Mouse (Mus musculus) brown adipose tissue, adult 24 weeks (tissue): ENCODE data around the gene Shf. TPM values are rescaled to one million over a fixed set of nuclear protein-coding genes. Genes with fewer than 3 reads are reported as not detected.
"Not testable (repeated sequence)": the region's sequence is repeated elsewhere in the genome, so short reads cannot be mapped to it uniquely, and the experiment has no call there.

Experiments used
- H3K27ac ChIP-seq: fragments of 200-500 bp; replicated peaks from 2 replicates; pipeline ENCODE4 v1.5.1; 2012; ENCODE audit warnings: low read depth, mild to moderate bottlenecking, low read length
- H3K4me1 ChIP-seq: fragments of 200-500 bp; 2 replicates; pipeline ENCODE4 v1.6.1; 2012; ENCODE audit warnings: low read length, mixed read lengths; ENCODE audit not compliant: control insufficient read depth, insufficient read depth, insufficient read length
- H3K4me3 ChIP-seq: fragments of 200-500 bp; 2 replicates; pipeline ENCODE4 v1.5.1; 2012; ENCODE audit warnings: low read depth, mild to moderate bottlenecking, low read length, moderate library complexity; ENCODE audit not compliant: insufficient read depth
- polyA plus RNA-seq: library from polyadenylated mRNA; stranded (reverse); fragments of >200 nt; gene quantifications from 2 replicates; pipeline ENCODE4 v1.2.4, GENCODE M21; 2012; ENCODE audit not compliant: missing spikeins, insufficient read depth, insufficient read length

Shf gene
- polyA plus RNA-seq, result 3.1 and 4.5 TPM in 2 replicates

DNA sequence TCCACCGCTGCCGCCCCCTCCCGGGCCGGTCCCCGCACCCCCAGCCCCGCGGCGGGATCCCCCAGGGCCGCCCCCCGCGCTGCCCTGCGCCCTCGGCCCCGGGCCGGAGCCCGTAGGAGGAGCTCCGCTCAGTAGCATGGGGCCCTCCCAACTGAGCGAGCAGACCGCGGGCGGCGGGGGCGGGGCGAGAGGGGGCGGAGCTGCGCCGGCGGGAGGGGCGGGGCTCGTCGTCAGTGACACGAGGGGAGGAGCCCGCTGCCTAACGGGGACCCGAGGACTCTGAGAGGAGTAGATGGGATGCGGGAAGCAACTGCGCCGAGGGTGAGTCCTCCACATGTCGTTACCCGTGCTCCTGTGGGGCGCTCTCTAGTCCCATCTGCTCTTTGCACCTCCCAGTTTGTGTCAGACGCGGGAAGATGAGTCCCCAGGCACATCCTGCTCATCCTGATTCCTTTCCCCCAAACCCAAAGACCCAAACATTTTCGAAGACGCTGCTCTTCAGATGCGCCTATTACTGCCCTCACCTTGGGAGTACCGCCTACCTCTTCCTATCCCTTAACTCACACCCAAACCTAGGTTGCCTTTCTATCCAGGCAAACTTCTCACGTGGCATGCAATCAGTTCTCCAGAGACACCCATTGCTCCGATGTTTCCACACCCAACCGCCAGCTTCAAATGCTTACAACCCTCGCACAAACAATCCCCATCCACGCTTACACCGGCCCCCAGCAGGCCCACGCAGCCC lies at the start of gene Shf:
Gene Shf (minus strand): TSS at position 168 of the 745 bp plus-strand sequence.
- Histone ChIP-seq H3K27ac (peak within 1 kb of the TSS; percentile 29; the same call in 1 of the 2 replicates), H3K4me1 (peaks cover 5% of the 10 kb centered on the region), H3K4me3 (peak within 1 kb of the TSS; percentile 74)

DNA sequence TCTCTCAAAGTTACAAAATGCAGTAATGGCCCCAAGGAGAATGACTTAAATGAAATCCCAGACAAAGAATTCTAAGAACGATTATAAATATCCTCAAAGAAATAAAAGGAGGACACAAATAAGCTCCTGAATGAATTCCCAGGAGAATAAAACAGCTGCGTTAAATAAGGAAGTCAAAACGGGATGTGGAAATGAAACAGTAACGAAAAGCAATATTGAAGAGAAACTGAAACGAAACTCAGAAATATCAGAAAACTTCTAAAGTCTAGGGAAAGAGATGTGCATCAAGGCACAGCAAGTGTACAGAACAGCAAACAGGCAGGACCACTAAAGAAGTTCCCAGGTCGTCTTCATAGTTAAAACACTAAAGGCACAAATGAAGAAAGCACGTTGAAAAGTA lies 40.0 kb upstream of the Shf start:
- H3K4me3 ChIP-seq, result peak overlapping the region; percentile 46; the same call in 1 of the 2 replicates

DNA sequence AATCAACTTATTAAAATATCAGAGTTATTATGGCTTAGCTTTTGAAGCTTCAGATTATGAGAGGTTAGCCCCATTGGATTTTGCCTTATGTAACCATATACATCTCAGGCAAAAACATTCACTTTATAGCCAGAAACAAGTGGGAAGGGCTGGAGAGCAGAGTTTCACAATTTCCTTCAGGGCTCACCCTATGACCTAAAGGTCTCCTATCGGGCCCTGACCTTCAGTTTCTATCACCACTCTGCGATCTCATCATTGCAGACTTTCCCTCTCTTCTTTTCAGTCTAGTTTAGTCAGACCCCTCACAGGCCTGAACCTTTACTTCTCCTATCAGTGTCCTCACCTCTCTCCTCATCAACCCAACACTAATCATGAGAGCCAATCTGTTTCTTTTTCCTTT lies 38.6 kb upstream of the Shf start:
- Histone ChIP-seq H3K4me1 (no peaks in the 10 kb centered on the region), H3K4me3 (no peak overlapping the region), H3K27ac (no peak overlapping the region)

More for the DNA sequence above, 40.0 kb upstream of the Shf start:
- Histone ChIP-seq H3K27ac (peak overlapping the region; percentile 84), H3K4me1 (no peaks in the 10 kb centered on the region)

DNA sequence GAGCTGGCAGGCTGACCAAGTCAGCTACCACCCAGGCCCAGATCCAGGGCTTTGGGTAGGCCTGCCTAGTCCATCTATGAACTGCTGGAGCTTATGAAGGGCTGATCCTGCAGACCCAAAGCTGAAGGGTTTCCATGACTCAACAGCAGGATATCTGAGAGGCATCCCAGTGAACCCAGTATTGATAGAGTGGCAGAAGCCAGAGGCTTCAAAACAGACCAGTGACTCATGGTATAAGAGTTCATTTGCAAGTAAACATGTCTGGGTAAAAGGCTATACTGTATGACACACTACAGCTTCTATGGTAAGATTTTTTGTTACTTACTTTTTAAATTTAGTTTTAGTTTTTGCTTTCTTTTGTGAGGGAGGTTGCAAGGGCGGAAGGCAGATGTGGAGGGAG lies 27.2 kb upstream of the Shf start:
- no peak overlapping the region for H3K4me3 ChIP-seq
- H3K27ac ChIP-seq, result no peak overlapping the region
- no peaks in the 10 kb centered on the region; the same call in 1 of the 2 replicates for H3K4me1 ChIP-seq

DNA sequence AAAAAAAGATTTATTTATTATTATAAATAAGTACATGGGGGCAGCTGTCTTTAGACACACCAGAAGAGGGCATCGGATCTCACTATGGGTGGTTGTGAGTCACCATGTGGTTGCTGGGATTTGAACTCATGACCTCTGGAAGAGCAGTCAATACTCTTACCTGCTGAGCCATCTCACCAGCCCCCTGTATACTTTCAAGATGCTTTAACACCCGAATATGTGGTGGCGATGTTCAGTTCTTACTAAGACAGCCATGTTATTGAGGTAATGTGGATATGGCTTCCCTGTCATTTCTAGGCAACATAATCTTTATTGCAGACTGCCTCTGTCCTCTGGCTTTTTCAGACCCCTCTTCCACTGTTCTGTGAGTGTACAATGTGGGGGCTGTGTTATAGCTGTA lies 18.2 kb upstream of the Shf start:
- H3K4me1 ChIP-seq, result peaks cover 11% of the 10 kb centered on the region
- not testable (repeated sequence) for H3K27ac ChIP-seq, H3K4me3 ChIP-seq

GRCm38 (mm10) chr2:122385095-122385494 lies 16.1 kb upstream of the Shf start:
- Histone ChIP-seq H3K4me3 (no peak overlapping the region), H3K4me1 (peaks cover 18% of the 10 kb centered on the region), H3K27ac (no peak overlapping the region)

- Histone ChIP-seq H3K27ac (peak overlapping the region; percentile 95), H3K4me1 (peaks cover 16% of the 10 kb centered on the region), H3K4me3 (no peak overlapping the region)
Observed at GRCm38 (mm10) chr2:122382121-122382520, 13.2 kb upstream of the Shf start.

DNA sequence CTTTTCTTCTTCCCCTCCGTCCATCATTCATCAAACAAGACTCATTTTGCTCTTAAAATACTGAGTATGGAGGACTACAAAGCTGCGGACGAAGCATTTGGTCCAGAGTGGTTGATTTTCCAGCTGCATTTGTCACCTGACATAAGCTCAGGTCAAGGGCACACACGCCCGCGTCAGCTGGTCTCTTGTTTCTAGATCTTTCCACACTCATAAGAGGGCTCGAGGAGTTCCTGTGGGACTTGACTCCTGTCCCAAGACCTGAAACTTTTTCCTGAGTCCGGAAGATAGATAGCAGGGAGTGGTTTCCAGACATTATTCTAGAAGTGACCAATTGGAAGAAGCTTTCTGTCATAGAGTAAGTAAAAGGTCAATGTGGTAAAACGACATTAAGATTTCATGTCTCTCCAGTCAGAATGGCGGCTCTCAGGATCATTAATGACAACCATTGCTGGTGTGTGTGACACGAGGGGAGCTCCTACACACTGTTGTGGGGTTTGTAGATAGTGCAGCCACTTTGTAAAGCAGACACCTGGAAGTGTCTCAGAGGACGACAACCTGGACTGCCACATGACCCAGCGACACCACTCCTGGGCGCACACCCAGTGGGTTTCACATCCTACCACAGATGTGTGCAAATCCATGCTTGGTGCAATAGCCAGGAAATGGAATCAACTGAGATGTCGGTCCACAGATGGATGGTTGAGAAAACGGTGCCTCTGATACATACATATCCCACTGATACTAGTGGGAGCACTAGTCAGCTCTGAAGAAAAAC lies 12.6 kb upstream of the Shf start:
- Histone ChIP-seq H3K4me3 (peak overlapping the region; percentile 14; the same call in 1 of the 2 replicates), H3K4me1 (peaks cover 16% of the 10 kb centered on the region), H3K27ac (peak overlapping the region; percentile 98)

GRCm38 (mm10) chr2:122380768-122381311 lies 11.9 kb upstream of the Shf start:
- H3K27ac ChIP-seq, result peak overlapping the region; percentile 98
- peaks cover 16% of the 10 kb centered on the region for H3K4me1 ChIP-seq
- H3K4me3 ChIP-seq, result peak overlapping the region; percentile 55

DNA sequence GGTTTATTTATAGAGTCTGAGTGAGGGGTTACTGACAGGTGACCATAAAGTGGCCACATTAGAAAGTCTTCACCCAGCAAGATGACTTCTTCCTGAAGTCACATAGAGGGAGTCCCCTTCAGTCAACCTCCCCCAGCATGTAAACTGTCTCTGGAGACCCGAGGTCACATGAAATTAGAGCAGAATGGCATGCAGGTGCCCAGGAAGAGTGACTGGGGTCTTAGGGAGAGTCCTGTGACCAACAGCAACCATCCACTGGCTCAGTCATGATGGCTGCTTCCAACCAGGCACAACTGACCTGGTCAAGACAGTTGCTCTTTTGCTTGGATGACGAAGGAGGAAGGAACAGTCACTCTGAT lies 10.3 kb upstream of the Shf start:
- peak overlapping the region; percentile 7; the same call in 1 of the 2 replicates for H3K27ac ChIP-seq

DNA sequence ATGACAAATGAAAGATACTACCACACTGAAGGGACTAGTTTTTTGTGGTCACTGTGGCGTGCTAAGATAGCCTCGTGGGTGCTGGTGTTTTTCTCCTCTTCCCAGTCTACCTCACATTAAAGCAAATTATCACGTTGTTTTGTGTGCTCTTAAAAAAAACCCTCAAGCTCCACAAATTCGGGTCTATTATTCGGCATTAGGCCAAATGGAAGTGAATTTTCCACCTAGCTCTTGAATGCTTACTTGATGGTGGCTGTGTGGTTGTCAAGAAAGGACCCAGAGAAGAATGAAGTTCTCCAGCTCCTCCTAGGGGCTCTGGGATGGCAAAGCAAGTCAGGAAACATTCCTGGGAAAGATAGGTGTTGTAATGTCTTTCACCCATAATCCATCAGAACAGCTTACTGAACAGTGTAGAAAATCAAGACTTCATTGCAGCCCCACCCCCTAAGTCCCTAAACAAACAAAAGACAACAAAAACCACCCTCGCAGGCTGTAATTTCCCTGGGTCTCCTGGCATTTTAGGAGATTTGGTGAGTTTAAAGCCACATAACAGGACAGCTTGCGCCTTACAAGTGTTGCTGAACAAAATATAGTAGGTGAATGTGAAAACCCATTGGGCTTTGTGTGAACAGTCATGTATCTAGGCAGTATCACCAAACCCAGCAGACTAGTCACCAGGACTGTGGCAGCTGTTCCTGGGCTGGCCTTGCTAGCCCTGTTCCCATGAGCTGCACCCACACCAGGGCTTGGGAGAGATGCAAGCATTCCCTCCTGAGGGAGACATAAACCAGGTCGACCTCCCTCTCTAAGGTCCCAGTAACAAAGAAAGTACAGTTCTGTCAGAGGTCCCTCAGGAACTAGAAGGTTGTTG lies 9.7 kb upstream of the Shf start:
- Histone ChIP-seq H3K27ac (peak overlapping the region; percentile 7; the same call in 1 of the 2 replicates), H3K4me3 (peak overlapping the region; percentile 15; the same call in 1 of the 2 replicates)

More for the DNA sequence above, 10.3 kb upstream of the Shf start:
- peaks cover 16% of the 10 kb centered on the region for H3K4me1 ChIP-seq
- H3K4me3 ChIP-seq, result no peak overlapping the region

DNA sequence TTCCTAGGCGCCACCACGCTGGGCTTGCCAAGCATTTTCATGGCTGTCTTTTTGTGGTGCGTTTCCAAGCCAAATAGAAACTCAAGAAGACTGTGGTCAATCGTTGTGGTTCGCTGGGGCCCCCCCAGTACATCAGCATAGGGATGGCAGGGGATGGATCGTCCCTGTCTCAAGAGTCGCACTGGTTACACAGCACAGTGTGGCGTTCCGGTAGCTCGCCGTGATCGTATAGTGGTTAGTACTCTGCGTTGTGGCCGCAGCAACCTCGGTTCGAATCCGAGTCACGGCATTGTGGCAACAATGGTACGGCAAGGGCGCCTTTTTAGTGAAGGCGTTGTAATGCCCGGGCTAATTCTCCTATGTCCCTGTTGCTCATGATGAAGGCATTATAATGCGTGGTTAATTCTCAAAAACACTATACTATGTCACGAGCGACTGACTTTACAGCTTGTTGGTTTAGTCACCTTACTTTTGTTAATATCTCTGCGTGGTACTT lies 8.8 kb upstream of the Shf start:
- Histone ChIP-seq H3K4me1 (peaks cover 13% of the 10 kb centered on the region), H3K4me3 (peak overlapping the region; percentile 77), H3K27ac (peak overlapping the region; percentile 81)

More for the DNA sequence above, 9.7 kb upstream of the Shf start:
- peaks cover 16% of the 10 kb centered on the region for H3K4me1 ChIP-seq

DNA sequence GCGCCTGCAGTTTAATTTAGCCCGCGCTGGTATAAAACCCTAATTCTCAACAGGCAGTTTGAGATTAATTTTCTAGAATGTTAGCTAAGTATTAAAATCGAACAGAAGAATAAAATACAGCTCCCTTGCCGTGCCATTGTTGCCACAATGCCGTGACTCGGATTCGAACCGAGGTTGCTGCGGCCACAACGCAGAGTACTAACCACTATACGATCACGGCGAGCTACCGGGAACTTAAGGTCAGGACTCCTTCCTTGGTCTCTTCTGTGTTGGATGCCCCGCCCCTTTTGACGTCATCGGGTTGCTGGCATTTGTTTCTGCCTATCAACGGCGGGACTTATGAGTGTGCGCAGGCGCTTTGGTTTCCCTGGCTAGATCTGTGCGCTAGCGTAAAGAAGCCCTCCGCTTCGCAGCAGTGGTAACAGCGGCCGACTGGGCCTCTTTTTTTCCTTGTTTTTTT lies 8.3 kb upstream of the Shf start:
- peak overlapping the region; percentile 81; the same call in 1 of the 2 replicates for H3K27ac ChIP-seq
- H3K4me3 ChIP-seq, result peak overlapping the region; percentile 77
- peaks cover 12% of the 10 kb centered on the region for H3K4me1 ChIP-seq

GRCm38 (mm10) chr2:122376041-122376561 lies 7.1 kb upstream of the Shf start:
- peak overlapping the region; percentile 72 for H3K27ac ChIP-seq
- H3K4me3 ChIP-seq, result peak overlapping the region; percentile 72
- H3K4me1 ChIP-seq, result peaks cover 10% of the 10 kb centered on the region
